Mouse (Mus musculus): ENCODE measurements around the gene Plxdc1. TPM values are rescaled to one million over a fixed set of nuclear protein-coding genes. Genes with fewer than 3 reads are reported as not detected.
A peak's percentile ranks its signal among the peaks of the same experiment; 100 is the strongest.

The Plxdc1 gene
- total RNA-seq, 2 experiments from 2014 or later: 7.1 to 7.6 TPM

- no peak for DNase-seq (ENCODE audit: low spot score in 2 of 2)
These were observed 57.3 kb downstream of the Plxdc1 start for GRCm38 (mm10) chr11:97928905-97929304.

GRCm38 (mm10) chr11:97924217-97924616 is 62.0 kb downstream of the Plxdc1 start:
- DNase-seq (ENCODE audit: low spot score in 2 of 2): no peak

- DNase-seq (ENCODE audit: low spot score in 2 of 2): no peak
These were observed 62.6 kb downstream of the Plxdc1 start for GRCm38 (mm10) chr11:97923639-97924038.

- no peak for DNase-seq (ENCODE audit: low spot score in 2 of 2)
These were observed 70.2 kb downstream of the Plxdc1 start for GRCm38 (mm10) chr11:97915974-97916503.

- no peak for DNase-seq (ENCODE audit: low spot score in 2 of 2)
These were observed 70.8 kb downstream of the Plxdc1 start for GRCm38 (mm10) chr11:97915471-97915870.

GRCm38 (mm10) chr11:97913111-97913510 is 73.1 kb downstream of the Plxdc1 start:
- DNase-seq (ENCODE audit: low spot score in 2 of 2): no peak

GRCm38 (mm10) chr11:97908634-97909348 is 77.5 kb downstream of the Plxdc1 start:
- no peak for DNase-seq (ENCODE audit: low spot score in 2 of 2)

- no peak for DNase-seq (ENCODE audit: low spot score in 2 of 2)
These were observed 78.3 kb downstream of the Plxdc1 start for GRCm38 (mm10) chr11:97907935-97908334.

GRCm38 (mm10) chr11:97906905-97907304 is 79.3 kb downstream of the Plxdc1 start:
- DNase-seq (ENCODE audit: low spot score in 2 of 2): no peak

GRCm38 (mm10) chr11:97905941-97906340 is 80.3 kb downstream of the Plxdc1 start:
- no peak for DNase-seq (ENCODE audit: low spot score in 2 of 2)

GRCm38 (mm10) chr11:97905540-97905939 is 80.7 kb downstream of the Plxdc1 start:
- DNase-seq (ENCODE audit: low spot score in 2 of 2): no peak

GRCm38 (mm10) chr11:97904801-97905200 is 81.4 kb downstream of the Plxdc1 start:
- no peak for DNase-seq (ENCODE audit: low spot score in 2 of 2)

- DNase-seq (ENCODE audit: low spot score in 2 of 2): no peak
These were observed 84.4 kb downstream of the Plxdc1 start for GRCm38 (mm10) chr11:97901806-97902205.

GRCm38 (mm10) chr11:97899822-97900221 is 86.4 kb downstream of the Plxdc1 start:
- peak; percentile 70 to 85 for DNase-seq (ENCODE audit: low spot score in 2 of 2)

GRCm38 (mm10) chr11:97897568-97898185 is 88.6 kb downstream of the Plxdc1 start:
- no peak for DNase-seq (ENCODE audit: low spot score in 2 of 2)

- no peak for DNase-seq (ENCODE audit: low spot score in 2 of 2)
These were observed 89.6 kb downstream of the Plxdc1 start for GRCm38 (mm10) chr11:97896655-97897054.

GRCm38 (mm10) chr11:97891821-97892220 is 94.4 kb downstream of the Plxdc1 start:
- no peak for DNase-seq (ENCODE audit: low spot score in 2 of 2)

GRCm38 (mm10) chr11:97885296-97885915 is 100.8 kb downstream of the Plxdc1 start:
- DNase-seq (ENCODE audit: low spot score in 2 of 2): no peak

- DNase-seq (ENCODE audit: low spot score in 2 of 2): no peak
These were observed 101.6 kb downstream of the Plxdc1 start for GRCm38 (mm10) chr11:97884601-97885185.

- DNase-seq (ENCODE audit: low spot score in 2 of 2): peak; percentile 92 to 95
These were observed 102.2 kb downstream of the Plxdc1 start, which contains the start of gene Fbxo47 for GRCm38 (mm10) chr11:97883918-97884600. TSS of gene Fbxo47 (minus strand) at chr11:97884154.

GRCm38 (mm10) chr11:97883542-97883917 is 102.7 kb downstream of the Plxdc1 start:
- DNase-seq (ENCODE audit: low spot score in 2 of 2): peak; percentile 31 to 59
